Mouse (Mus musculus) embryonic facial prominence, embryonic 10.5 days (tissue): ENCODE data around the gene Cysrt1. TPM values are rescaled to one million over a fixed set of nuclear protein-coding genes. Genes with fewer than 3 reads are reported as not detected.
A peak's percentile ranks its signal among the peaks of the same experiment; 100 is the strongest.
"Not testable (repeated sequence)": the region's sequence is repeated elsewhere in the genome, so short reads cannot be mapped to it uniquely, and the experiment has no call there.

Experiments
- DNase-seq: peaks from one replicate; pipeline ENCODE4 v3.0.0-alpha.2; 2017; ENCODE audit warnings: low spot score
- H3K27ac ChIP-seq: fragments of 300-500 bp; sonication (generic); replicated peaks from 2 replicates; pipeline ENCODE4 v1.5.1; 2016; ENCODE audit warnings: mild to moderate bottlenecking
- H3K27me3 ChIP-seq: fragments of 300-500 bp; sonication (generic); replicated peaks from 2 replicates; pipeline ENCODE4 v1.6.1; 2016; ENCODE audit warnings: low read depth, mild to moderate bottlenecking; ENCODE audit not compliant: poor library complexity, severe bottlenecking
- H3K36me3 ChIP-seq: fragments of 300-500 bp; sonication (generic); replicated peaks from 2 replicates; pipeline ENCODE4 v1.6.1; 2016; ENCODE audit warnings: mild to moderate bottlenecking, moderate library complexity
- H3K4me1 ChIP-seq: fragments of 300-500 bp; sonication (generic); 2 replicates; pipeline ENCODE4 v1.6.1; 2016
- H3K4me3 ChIP-seq: fragments of 300-500 bp; sonication (generic); 2 replicates; pipeline ENCODE4 v1.5.1; 2016; ENCODE audit warnings: mild to moderate bottlenecking, moderate library complexity
- H3K9me3 ChIP-seq: fragments of 300-500 bp; sonication (generic); 2 replicates; pipeline ENCODE4 v1.6.1; 2016; ENCODE audit warnings: mild to moderate bottlenecking
- WGBS: fragments of 180-500 bp; shearing (Covaris S2); methylation state at CpG from one replicate; pipeline ENCODE4 v1.1.7; 2016; 5-methylcytosine and 5-hydroxymethylcytosine counted together
- polyA plus RNA-seq: library from polyadenylated mRNA; unstranded; fragments of >200 nt; fragmentation: Nextera tagmentation; extraction: Ambion mirVana; gene quantifications from 2 replicates; pipeline ENCODE4 v1.2.1, GENCODE M21; 2016

Gene Cysrt1
- polyA plus RNA-seq, 1 experiment from 2014 or later = not detected

- peak; percentile 64 for DNase-seq
- H3K27ac ChIP-seq = peak overlapping the region; percentile 78
- peak overlapping the region; percentile 85 for H3K4me3 ChIP-seq
- H3K9me3 ChIP-seq = no peaks in the 10 kb centered on the region
- peaks cover 12% of the 10 kb centered on the region for H3K36me3 ChIP-seq
- H3K4me1 ChIP-seq = peaks cover 52% of the 10 kb centered on the region
- H3K27me3 ChIP-seq = peaks cover 28% of the 10 kb centered on the region
- under 1% methylated on average over 82 of the region's 82 CpGs for WGBS
Measured at GRCm38 (mm10) chr2:25262795-25263622, 20.8 kb upstream of the Cysrt1 start.

GRCm38 (mm10) chr2:25262291-25262767 lies 20.1 kb upstream of the Cysrt1 start, which contains the start of gene Tprn:
TSS of gene Tprn (plus strand) at chr2:25262618.
- H3K4me1 ChIP-seq = peaks cover 52% of the 10 kb centered on the region
- H3K36me3 ChIP-seq = peaks cover 6% of the 10 kb centered on the region; the same call in 1 of the 2 replicates
- under 1% methylated on average over 39 of the region's 39 CpGs for WGBS
- peak within 1 kb of the TSS; percentile 78 for H3K27ac ChIP-seq
- peak within 1 kb of the TSS; percentile 85 for H3K4me3 ChIP-seq
- H3K27me3 ChIP-seq = peaks cover 28% of the 10 kb centered on the region
- peak; percentile 95 for DNase-seq
- H3K9me3 ChIP-seq = no peaks in the 10 kb centered on the region

GRCm38 (mm10) chr2:25261870-25262269 lies 19.6 kb upstream of the Cysrt1 start:
- H3K4me3 ChIP-seq = peak overlapping the region; percentile 85
- peaks cover 2% of the 10 kb centered on the region; the same call in 1 of the 2 replicates for H3K36me3 ChIP-seq
- H3K4me1 ChIP-seq = peaks cover 47% of the 10 kb centered on the region
- H3K9me3 ChIP-seq = no peaks in the 10 kb centered on the region
- H3K27ac ChIP-seq = peak overlapping the region; percentile 78
- 51% methylated on average over 12 of the region's 12 CpGs for WGBS
- DNase-seq = no peak
- peaks cover 28% of the 10 kb centered on the region for H3K27me3 ChIP-seq

- Histone ChIP-seq H3K36me3 (no peaks in the 10 kb centered on the region), H3K27me3 (peaks cover 14% of the 10 kb centered on the region), H3K4me1 (peaks cover 39% of the 10 kb centered on the region), H3K27ac (no peak overlapping the region), H3K4me3 (no peak overlapping the region), H3K9me3 (no peaks in the 10 kb centered on the region)
- WGBS = 53% methylated on average over 2 of the region's 2 CpGs
- DNase-seq = no peak
Measured at GRCm38 (mm10) chr2:25258887-25259286, 16.6 kb upstream of the Cysrt1 start.

GRCm38 (mm10) chr2:25257250-25257649 lies 15.0 kb upstream of the Cysrt1 start:
- H3K27ac ChIP-seq, H3K4me3 ChIP-seq, H3K9me3 ChIP-seq, H3K27me3 ChIP-seq, DNase-seq: not testable (repeated sequence)
- H3K4me1 ChIP-seq = peaks cover 27% of the 10 kb centered on the region
- WGBS = 89% methylated on average over 5 of the region's 5 CpGs
- H3K36me3 ChIP-seq = peaks cover 14% of the 10 kb centered on the region

- peak; percentile 43 for DNase-seq
- WGBS = 65% methylated on average over 12 of the region's 12 CpGs
- Histone ChIP-seq H3K4me3 (peak overlapping the region; percentile 99), H3K36me3 (peaks cover 21% of the 10 kb centered on the region), H3K4me1 (peaks cover 20% of the 10 kb centered on the region)
- H3K27ac ChIP-seq, H3K9me3 ChIP-seq, H3K27me3 ChIP-seq: not testable (repeated sequence)
Measured at GRCm38 (mm10) chr2:25256443-25257109, 14.3 kb upstream of the Cysrt1 start.

- under 1% methylated on average over 39 of the region's 39 CpGs for whole genome bisulfite sequencing
- H3K4me1 ChIP-seq = peaks cover 20% of the 10 kb centered on the region
- peak within 1 kb of the TSS; percentile 99 for H3K4me3 ChIP-seq
- peaks cover 33% of the 10 kb centered on the region for H3K36me3 ChIP-seq
- no peaks in the 10 kb centered on the region for H3K9me3 ChIP-seq
- DNase-seq = peak; percentile 95
- H3K27me3 ChIP-seq = no peaks in the 10 kb centered on the region
- peak within 1 kb of the TSS; percentile 93 for H3K27ac ChIP-seq
Measured at GRCm38 (mm10) chr2:25255284-25255779, 13.1 kb upstream of the Cysrt1 start, which contains the start of gene Tmem203. TSS of gene Tmem203 (plus strand) at chr2:25255439.

GRCm38 (mm10) chr2:25252331-25252730 lies 10.1 kb upstream of the Cysrt1 start:
- Histone ChIP-seq H3K4me3 (no peak overlapping the region), H3K27ac (no peak overlapping the region), H3K9me3 (no peaks in the 10 kb centered on the region), H3K36me3 (peaks cover 63% of the 10 kb centered on the region), H3K4me1 (peaks cover 20% of the 10 kb centered on the region), H3K27me3 (no peaks in the 10 kb centered on the region)
- DNase-seq = no peak
- WGBS = 83% methylated on average over 1 of the region's 1 CpGs

- H3K9me3 ChIP-seq = no peaks in the 10 kb centered on the region
- peaks cover 29% of the 10 kb centered on the region for H3K27me3 ChIP-seq
- no peak within 1 kb of the TSS for H3K27ac ChIP-seq
- WGBS = 86% methylated on average over 10 of the region's 10 CpGs
- H3K36me3 ChIP-seq = peaks cover 67% of the 10 kb centered on the region
- no peak for DNase-seq
- no peak within 1 kb of the TSS for H3K4me3 ChIP-seq
- H3K4me1 ChIP-seq = peaks cover 19% of the 10 kb centered on the region
Measured at GRCm38 (mm10) chr2:25246183-25247072, 4.2 kb upstream of the Cysrt1 start, which contains the start of gene AL732309.1. TSS of gene AL732309.1 (minus strand) at chr2:25246863.

- 90% methylated on average over 4 of the region's 4 CpGs for WGBS
- no peak overlapping the region for H3K4me3 ChIP-seq
- H3K27me3 ChIP-seq = peaks cover 44% of the 10 kb centered on the region
Measured at GRCm38 (mm10) chr2:25244144-25244543, 1.9 kb upstream of the Cysrt1 start.

GRCm38 (mm10) chr2:25243342-25243741 lies 1.1 kb upstream of the Cysrt1 start:
- DNase-seq = no peak
- Histone ChIP-seq H3K4me3 (peak overlapping the region; percentile 69; the same call in 1 of the 2 replicates), H3K4me1 (peaks cover 33% of the 10 kb centered on the region), H3K9me3 (no peaks in the 10 kb centered on the region), H3K27me3 (peaks cover 48% of the 10 kb centered on the region), H3K27ac (no peak overlapping the region), H3K36me3 (peaks cover 36% of the 10 kb centered on the region)
- 78% methylated on average over 8 of the region's 8 CpGs for WGBS

More at GRCm38 (mm10) chr2:25244144-25244543, 1.9 kb upstream of the Cysrt1 start:
- no peak for DNase-seq
- no peak overlapping the region for H3K27ac ChIP-seq
- H3K36me3 ChIP-seq = peaks cover 44% of the 10 kb centered on the region
- peaks cover 33% of the 10 kb centered on the region for H3K4me1 ChIP-seq
- no peaks in the 10 kb centered on the region for H3K9me3 ChIP-seq
